Mouse (Mus musculus) megakaryocyte, embryonic 14.5 days (primary cell): ENCODE results near the gene Fbxo21.

ENCODE experiments used
- FLI1 ChIP-seq: IDR thresholded peaks from 2 replicates; pipeline ENCODE4 v1.6.1; 2012; ENCODE audit warnings: low read length, inconsistent platforms, mixed read lengths
- GATA1 ChIP-seq: IDR thresholded peaks from 3 replicates; pipeline ENCODE4 v1.6.1; 2012; ENCODE audit warnings: mixed read lengths, low read length, inconsistent platforms, borderline replicate concordance

DNA sequence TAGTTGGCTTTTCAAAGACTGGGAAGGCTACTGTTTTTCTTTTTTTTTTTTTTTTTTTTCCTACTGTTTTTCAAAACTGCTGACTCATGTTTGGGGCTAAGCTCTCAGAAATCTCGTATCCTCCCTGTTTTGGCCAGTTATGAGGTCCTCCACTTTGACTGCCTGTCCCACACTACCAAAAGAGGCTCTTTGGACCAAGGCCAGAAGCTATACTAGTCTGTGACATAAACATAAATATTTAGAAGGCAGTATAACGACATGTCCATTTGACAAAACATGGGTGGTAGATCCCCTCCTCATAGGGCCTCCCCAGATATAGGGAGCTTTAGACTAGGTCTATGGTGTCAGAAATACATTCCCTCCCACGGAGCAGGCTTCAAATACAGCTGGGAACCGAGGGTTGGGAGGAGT lies 8.9 kb upstream of the Fbxo21 start:
- TF ChIP-seq GATA1 (no peak), FLI1 (no peak)
